Mouse (Mus musculus): ENCODE data around the gene Ppa2. TPM values are rescaled to one million over a fixed set of nuclear protein-coding genes. Genes with fewer than 3 reads are reported as not detected.

Ppa2 gene
- polyA plus RNA-seq, 1 experiment from 2014 or later = 95.6 TPM

DNA sequence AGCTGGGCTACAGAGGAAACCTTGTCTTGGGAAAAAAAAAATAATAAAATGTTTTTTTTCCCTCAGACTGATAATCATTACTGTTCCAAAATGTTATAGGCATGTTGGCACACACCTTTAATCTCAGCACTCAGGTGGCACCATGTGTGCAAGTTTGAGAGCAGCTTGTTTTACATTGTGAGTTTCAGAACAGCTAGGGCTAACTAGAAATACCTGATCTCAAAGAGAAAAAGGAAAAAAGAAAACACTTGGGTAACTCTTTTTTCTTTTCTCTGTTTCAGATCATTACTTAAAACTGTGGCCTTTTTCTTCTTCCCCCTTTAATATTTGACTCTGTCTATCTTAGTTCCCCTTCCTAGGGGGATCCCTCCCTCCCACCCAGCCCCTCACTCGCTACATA is 51.5 kb downstream of the Ppa2 start:
- 75% methylated on average over 1 of the region's 1 CpGs for WGBS
- Histone ChIP-seq H3K4me1 (no peaks in the 10 kb centered on the region), H3K4me2 (no peak overlapping the region), H3K4me3 (replicated peaks) (no peak overlapping the region), H3K9ac (no peak overlapping the region), H3K27me3 (replicated peaks) (no peaks in the 10 kb centered on the region), H3K36me3 (no peaks in the 10 kb centered on the region), H3K9me3 (no peaks in the 10 kb centered on the region), H3K27ac (no peak overlapping the region)
- ATAC-seq (ENCODE audit: insufficient read depth, low FRiP score, low read depth) = no peak

GRCm38 (mm10) chr3:133364138-133364537 is 54.2 kb downstream of the Ppa2 start:
- no peak overlapping the region for H3K9ac ChIP-seq
- no peak overlapping the region for H3K27ac ChIP-seq
- ATAC-seq (ENCODE audit: insufficient read depth, low FRiP score, low read depth) = no peak
- H3K27me3 ChIP-seq (replicated peaks) = no peaks in the 10 kb centered on the region
- 76% methylated on average over 3 of the region's 3 CpGs for WGBS
- no peaks in the 10 kb centered on the region for H3K36me3 ChIP-seq
- no peak overlapping the region for H3K4me2 ChIP-seq
- H3K4me1 ChIP-seq = no peaks in the 10 kb centered on the region
- no peaks in the 10 kb centered on the region for H3K9me3 ChIP-seq
- no peak overlapping the region for H3K4me3 ChIP-seq (replicated peaks)

DNA sequence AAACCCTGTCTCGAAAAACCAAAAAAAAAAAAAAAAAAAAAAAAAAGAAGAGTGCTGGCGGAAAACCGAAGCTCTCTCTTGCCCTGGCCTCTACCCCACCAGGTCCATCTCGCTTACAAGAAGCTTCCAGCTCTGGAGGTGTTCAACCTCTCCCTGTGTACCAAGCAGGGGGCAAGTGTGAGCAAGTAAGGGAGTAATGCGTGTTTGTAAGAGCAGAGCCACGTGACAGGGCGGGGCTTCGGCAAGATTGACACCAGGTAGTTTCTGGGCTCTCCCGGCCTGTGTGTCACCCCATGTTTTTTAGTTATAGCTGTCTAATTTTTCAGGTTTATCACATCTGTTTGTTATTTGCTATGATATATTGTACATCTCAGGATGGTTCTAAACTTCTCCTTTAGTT is 56.2 kb downstream of the Ppa2 start:
- Histone ChIP-seq H3K4me2 (no peak overlapping the region), H3K27me3 (replicated peaks) (no peaks in the 10 kb centered on the region), H3K4me3 (replicated peaks) (no peak overlapping the region), H3K36me3 (no peaks in the 10 kb centered on the region), H3K27ac (no peak overlapping the region), H3K4me1 (no peaks in the 10 kb centered on the region), H3K9me3 (no peaks in the 10 kb centered on the region), H3K9ac (no peak overlapping the region)
- no peak for ATAC-seq (ENCODE audit: insufficient read depth, low FRiP score, low read depth)
- WGBS = 83% methylated on average over 9 of the region's 9 CpGs

GRCm38 (mm10) chr3:133378174-133378573 is 68.3 kb downstream of the Ppa2 start:
- H3K9ac ChIP-seq = no peak overlapping the region
- H3K27ac ChIP-seq = no peak overlapping the region
- no peak for ATAC-seq (ENCODE audit: insufficient read depth, low FRiP score, low read depth)
- peaks cover 4% of the 10 kb centered on the region; the same call in 1 of the 2 replicates for H3K36me3 ChIP-seq
- H3K27me3 ChIP-seq (replicated peaks) = no peaks in the 10 kb centered on the region
- no peak overlapping the region for H3K4me3 ChIP-seq (replicated peaks)
- H3K4me1 ChIP-seq = no peaks in the 10 kb centered on the region
- H3K9me3 ChIP-seq = no peaks in the 10 kb centered on the region
- no peak overlapping the region for H3K4me2 ChIP-seq

- H3K36me3 ChIP-seq = no peaks in the 10 kb centered on the region; the same call in 1 of the 2 replicates
- no peak overlapping the region for H3K27ac ChIP-seq
- no peak overlapping the region for H3K4me2 ChIP-seq
- H3K9ac ChIP-seq = no peak overlapping the region
- H3K4me3 ChIP-seq (replicated peaks) = no peak overlapping the region
- no peaks in the 10 kb centered on the region for H3K4me1 ChIP-seq
- no peaks in the 10 kb centered on the region for H3K9me3 ChIP-seq
- H3K27me3 ChIP-seq (replicated peaks) = no peaks in the 10 kb centered on the region
- no peak for ATAC-seq (ENCODE audit: insufficient read depth, low FRiP score, low read depth)
- 97% methylated on average over 1 of the region's 1 CpGs for WGBS
These were observed 70.1 kb downstream of the Ppa2 start for GRCm38 (mm10) chr3:133379997-133380396.

- Histone ChIP-seq H3K4me2 (no peak overlapping the region), H3K27ac (no peak overlapping the region), H3K27me3 (replicated peaks) (no peaks in the 10 kb centered on the region), H3K4me1 (no peaks in the 10 kb centered on the region), H3K4me3 (replicated peaks) (no peak overlapping the region), H3K36me3 (no peaks in the 10 kb centered on the region; the same call in 1 of the 2 replicates), H3K9ac (no peak overlapping the region), H3K9me3 (no peaks in the 10 kb centered on the region)
- no peak for ATAC-seq (ENCODE audit: insufficient read depth, low FRiP score, low read depth)
- WGBS = 86% methylated on average over 11 of the region's 11 CpGs
These were observed 71.6 kb downstream of the Ppa2 start for GRCm38 (mm10) chr3:133381519-133381918.

- Histone ChIP-seq H3K27me3 (replicated peaks) (no peaks in the 10 kb centered on the region), H3K9me3 (no peaks in the 10 kb centered on the region), H3K4me1 (no peaks in the 10 kb centered on the region), H3K27ac (no peak overlapping the region), H3K9ac (no peak overlapping the region), H3K4me3 (replicated peaks) (no peak overlapping the region), H3K36me3 (no peaks in the 10 kb centered on the region; the same call in 1 of the 2 replicates), H3K4me2 (no peak overlapping the region)
- ATAC-seq (ENCODE audit: insufficient read depth, low FRiP score, low read depth) = no peak
- 47% methylated on average over 9 of the region's 9 CpGs for WGBS
These were observed 72.2 kb downstream of the Ppa2 start for GRCm38 (mm10) chr3:133382147-133382546.

GRCm38 (mm10) chr3:133384164-133384708 is 74.3 kb downstream of the Ppa2 start:
- ATAC-seq (ENCODE audit: insufficient read depth, low FRiP score, low read depth) = no peak
- Histone ChIP-seq H3K9ac (no peak overlapping the region), H3K27me3 (replicated peaks) (no peaks in the 10 kb centered on the region), H3K36me3 (no peaks in the 10 kb centered on the region), H3K4me2 (no peak overlapping the region), H3K4me3 (replicated peaks) (no peak overlapping the region), H3K27ac (no peak overlapping the region), H3K4me1 (no peaks in the 10 kb centered on the region), H3K9me3 (no peaks in the 10 kb centered on the region)
- 62% methylated on average over 6 of the region's 6 CpGs for WGBS

- H3K4me3 ChIP-seq (replicated peaks) = no peak overlapping the region
- H3K9me3 ChIP-seq = no peaks in the 10 kb centered on the region
- H3K4me2 ChIP-seq = no peak overlapping the region
- H3K4me1 ChIP-seq = no peaks in the 10 kb centered on the region
- H3K27me3 ChIP-seq (replicated peaks) = no peaks in the 10 kb centered on the region
- H3K9ac ChIP-seq = no peak overlapping the region
- ATAC-seq (ENCODE audit: insufficient read depth, low FRiP score, low read depth) = no peak
- 71% methylated on average over 7 of the region's 7 CpGs for WGBS
- no peak overlapping the region for H3K27ac ChIP-seq
- no peaks in the 10 kb centered on the region for H3K36me3 ChIP-seq
These were observed 77.4 kb downstream of the Ppa2 start for GRCm38 (mm10) chr3:133387283-133387682.

- no peak overlapping the region for H3K4me3 ChIP-seq (replicated peaks)
- H3K9me3 ChIP-seq = no peaks in the 10 kb centered on the region
- H3K9ac ChIP-seq = no peak overlapping the region
- no peak overlapping the region for H3K4me2 ChIP-seq
- H3K4me1 ChIP-seq = no peaks in the 10 kb centered on the region
- no peak for ATAC-seq (ENCODE audit: insufficient read depth, low FRiP score, low read depth)
- H3K27me3 ChIP-seq (replicated peaks) = no peaks in the 10 kb centered on the region
- no peak overlapping the region for H3K27ac ChIP-seq
- 91% methylated on average over 10 of the region's 10 CpGs for WGBS
- H3K36me3 ChIP-seq = no peaks in the 10 kb centered on the region
These were observed 80.0 kb downstream of the Ppa2 start for GRCm38 (mm10) chr3:133389803-133390387.

GRCm38 (mm10) chr3:133394531-133394930 is 84.6 kb downstream of the Ppa2 start:
- no peaks in the 10 kb centered on the region for H3K36me3 ChIP-seq
- H3K4me2 ChIP-seq = no peak overlapping the region
- H3K4me3 ChIP-seq (replicated peaks) = no peak overlapping the region
- no peak for ATAC-seq (ENCODE audit: insufficient read depth, low FRiP score, low read depth)
- 74% methylated on average over 2 of the region's 2 CpGs for WGBS
- no peaks in the 10 kb centered on the region for H3K9me3 ChIP-seq
- no peak overlapping the region for H3K9ac ChIP-seq
- no peaks in the 10 kb centered on the region for H3K27me3 ChIP-seq (replicated peaks)
- H3K27ac ChIP-seq = no peak overlapping the region
- no peaks in the 10 kb centered on the region for H3K4me1 ChIP-seq

GRCm38 (mm10) chr3:133403849-133404248 is 93.9 kb downstream of the Ppa2 start:
- H3K4me3 ChIP-seq (replicated peaks) = no peak overlapping the region
- H3K4me2 ChIP-seq = no peak overlapping the region
- no peak for ATAC-seq (ENCODE audit: insufficient read depth, low FRiP score, low read depth)
- no peak overlapping the region for H3K27ac ChIP-seq
- H3K27me3 ChIP-seq (replicated peaks) = no peaks in the 10 kb centered on the region
- no peak overlapping the region for H3K9ac ChIP-seq
- WGBS = 88% methylated on average over 4 of the region's 4 CpGs
- no peaks in the 10 kb centered on the region for H3K4me1 ChIP-seq
- H3K9me3 ChIP-seq = no peaks in the 10 kb centered on the region
- H3K36me3 ChIP-seq = no peaks in the 10 kb centered on the region

DNA sequence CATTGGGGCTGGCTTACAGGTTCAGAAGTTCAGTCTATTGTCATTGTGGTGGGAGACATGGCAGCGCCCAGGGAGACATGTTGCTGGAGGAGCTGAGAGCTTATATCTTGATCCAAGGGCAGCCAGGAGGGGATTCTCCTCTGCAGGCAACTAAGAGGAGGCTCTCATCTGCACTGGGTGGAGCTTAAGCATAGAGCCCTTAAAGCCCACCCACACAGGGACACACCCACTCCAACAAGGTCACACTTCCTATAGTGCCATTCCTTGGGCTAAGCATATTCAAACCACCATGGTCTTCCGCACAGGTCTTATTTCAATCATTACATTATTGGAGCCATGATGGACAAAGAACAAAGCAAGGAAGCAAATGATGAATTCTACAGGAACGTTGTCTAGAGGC is 95.7 kb downstream of the Ppa2 start:
- WGBS = 89% methylated on average over 3 of the region's 3 CpGs
- no peak for ATAC-seq (ENCODE audit: insufficient read depth, low FRiP score, low read depth)
- H3K4me2 ChIP-seq = no peak overlapping the region
- H3K27ac ChIP-seq = no peak overlapping the region
- no peaks in the 10 kb centered on the region for H3K9me3 ChIP-seq
- no peak overlapping the region for H3K4me3 ChIP-seq (replicated peaks)
- no peaks in the 10 kb centered on the region for H3K27me3 ChIP-seq (replicated peaks)
- no peaks in the 10 kb centered on the region for H3K4me1 ChIP-seq
- H3K36me3 ChIP-seq = no peaks in the 10 kb centered on the region
- no peak overlapping the region for H3K9ac ChIP-seq
